Mouse (Mus musculus): ENCODE results near the gene Prickle1. TPM values are rescaled to one million over a fixed set of nuclear protein-coding genes. Genes with fewer than 3 reads are reported as not detected.

The Prickle1 gene
- polyA plus RNA-seq, 1 experiment = 7.4 TPM

- H3ac ChIP-seq (ENCODE audit: control insufficient read depth, insufficient read length, low read depth) = no peak overlapping the region
- no peaks in the 10 kb centered on the region for H3K27me3 ChIP-seq (ENCODE audit: control insufficient read depth, insufficient read depth, insufficient read length)
- H3K79me3 ChIP-seq (ENCODE audit: low read depth) = no peaks in the 10 kb centered on the region
- H3K4me3 ChIP-seq (ENCODE audit: insufficient read depth, poor library complexity, severe bottlenecking) = no peak overlapping the region
- H3K79me2 ChIP-seq (ENCODE audit: control insufficient read depth, insufficient read depth) = no peaks in the 10 kb centered on the region
- TF ChIP-seq MYOD1 (IDR thresholded peaks at IDR 0.05; ENCODE audit: control insufficient read depth, insufficient read length, low read depth) (no peak), CEBPB (IDR thresholded peaks at IDR 0.05; ENCODE audit: low read depth) (no peak), CTCF (IDR thresholded peaks at IDR 0.05; ENCODE audit: control insufficient read depth, insufficient read depth, insufficient read length) (no peak), MYOG (IDR thresholded peaks at IDR 0.05; ENCODE audit: control insufficient read depth, extremely low read depth, insufficient read length) (no peak), FOSL1 (IDR thresholded peaks at IDR 0.05; ENCODE audit: insufficient read depth, low read length, poor library complexity, severe bottlenecking) (no peak), USF1 (IDR thresholded peaks at IDR 0.05; ENCODE audit: low read depth) (no peak), MAX (IDR thresholded peaks at IDR 0.05) (no peak)
- H3K36me3 ChIP-seq (ENCODE audit: control insufficient read depth, insufficient read depth) = no peaks in the 10 kb centered on the region
Observed at GRCm38 (mm10) chr15:93570881-93571495, 24.7 kb downstream of the Prickle1 start.

- H3K4me3 ChIP-seq (ENCODE audit: insufficient read depth, poor library complexity, severe bottlenecking) = no peak overlapping the region
- H3K79me2 ChIP-seq (ENCODE audit: control insufficient read depth, insufficient read depth) = no peaks in the 10 kb centered on the region
- H3K36me3 ChIP-seq (ENCODE audit: control insufficient read depth, insufficient read depth) = no peaks in the 10 kb centered on the region
- no peaks in the 10 kb centered on the region for H3K27me3 ChIP-seq (ENCODE audit: control insufficient read depth, insufficient read depth, insufficient read length)
- no peak overlapping the region for H3ac ChIP-seq (ENCODE audit: control insufficient read depth, insufficient read length, low read depth)
- no peaks in the 10 kb centered on the region for H3K79me3 ChIP-seq (ENCODE audit: low read depth)
- TF ChIP-seq CTCF (IDR thresholded peaks at IDR 0.05; ENCODE audit: control insufficient read depth, insufficient read depth, insufficient read length) (no peak), MYOD1 (IDR thresholded peaks at IDR 0.05; ENCODE audit: control insufficient read depth, insufficient read length, low read depth) (no peak), FOSL1 (IDR thresholded peaks at IDR 0.05; ENCODE audit: insufficient read depth, low read length, poor library complexity, severe bottlenecking) (no peak), CEBPB (IDR thresholded peaks at IDR 0.05; ENCODE audit: low read depth) (no peak), USF1 (IDR thresholded peaks at IDR 0.05; ENCODE audit: low read depth) (no peak), MAX (IDR thresholded peaks at IDR 0.05) (no peak), MYOG (IDR thresholded peaks at IDR 0.05; ENCODE audit: control insufficient read depth, extremely low read depth, insufficient read length) (no peak)
Observed at GRCm38 (mm10) chr15:93568911-93569310, 26.8 kb downstream of the Prickle1 start.

DNA sequence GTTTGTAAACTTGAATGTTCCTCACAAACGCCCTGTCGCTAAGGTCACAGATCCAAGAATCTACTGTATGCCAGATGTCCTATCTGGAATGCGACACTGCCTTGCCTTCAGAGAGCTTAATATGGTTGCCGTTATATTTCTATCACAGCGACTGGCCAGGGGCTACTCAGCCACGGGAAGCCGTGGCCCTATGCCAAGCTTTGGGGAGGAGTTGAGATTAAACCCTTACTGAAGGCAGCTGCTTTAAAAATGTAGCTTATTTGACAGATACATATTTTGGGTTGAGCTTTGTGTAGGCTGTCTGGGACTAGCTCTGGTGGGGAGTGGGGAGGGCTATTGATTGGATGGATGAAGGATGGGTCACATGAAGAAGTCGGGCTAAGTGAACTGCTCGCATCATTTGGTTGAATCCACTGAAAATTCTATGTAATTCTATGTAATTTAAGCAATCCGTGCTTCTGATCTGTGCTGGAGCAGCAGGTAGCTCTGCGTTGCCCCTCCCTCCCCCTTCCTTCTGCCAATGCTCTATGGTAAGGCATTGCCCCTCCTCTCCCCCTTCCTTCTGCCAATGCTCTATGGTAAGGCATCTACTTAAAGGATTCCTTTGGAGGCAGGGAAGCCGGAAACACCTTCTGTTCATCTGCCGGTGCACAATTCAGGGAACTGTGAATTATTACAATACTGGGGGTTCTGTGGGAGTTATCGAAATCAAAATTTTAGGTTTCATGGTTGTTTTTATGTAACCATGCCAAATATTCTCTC lies 28.0 kb downstream of the Prickle1 start:
- no peaks in the 10 kb centered on the region for H3K36me3 ChIP-seq (ENCODE audit: control insufficient read depth, insufficient read depth)
- H3ac ChIP-seq (ENCODE audit: control insufficient read depth, insufficient read length, low read depth) = no peak overlapping the region
- H3K79me3 ChIP-seq (ENCODE audit: low read depth) = no peaks in the 10 kb centered on the region
- no peaks in the 10 kb centered on the region for H3K79me2 ChIP-seq (ENCODE audit: control insufficient read depth, insufficient read depth)
- no peak overlapping the region for H3K4me3 ChIP-seq (ENCODE audit: insufficient read depth, poor library complexity, severe bottlenecking)
- H3K27me3 ChIP-seq (ENCODE audit: control insufficient read depth, insufficient read depth, insufficient read length) = no peaks in the 10 kb centered on the region
- no peak for TF ChIP-seq MYOD1 (IDR thresholded peaks at IDR 0.05; ENCODE audit: control insufficient read depth, insufficient read length, low read depth)
- no peak for TF ChIP-seq CTCF (IDR thresholded peaks at IDR 0.05; ENCODE audit: control insufficient read depth, insufficient read depth, insufficient read length)
- no peak for TF ChIP-seq FOSL1 (IDR thresholded peaks at IDR 0.05; ENCODE audit: insufficient read depth, low read length, poor library complexity, severe bottlenecking)
- TF ChIP-seq CEBPB (IDR thresholded peaks at IDR 0.05; ENCODE audit: low read depth) = no peak
- TF ChIP-seq MAX (IDR thresholded peaks at IDR 0.05) = no peak
- no peak for TF ChIP-seq MYOG (IDR thresholded peaks at IDR 0.05; ENCODE audit: control insufficient read depth, extremely low read depth, insufficient read length)
- no peak for TF ChIP-seq USF1 (IDR thresholded peaks at IDR 0.05; ENCODE audit: low read depth)

GRCm38 (mm10) chr15:93563491-93563890 lies 32.2 kb downstream of the Prickle1 start:
- H3K4me3 ChIP-seq (ENCODE audit: insufficient read depth, poor library complexity, severe bottlenecking) = no peak overlapping the region
- no peaks in the 10 kb centered on the region for H3K79me2 ChIP-seq (ENCODE audit: control insufficient read depth, insufficient read depth)
- H3ac ChIP-seq (ENCODE audit: control insufficient read depth, insufficient read length, low read depth) = no peak overlapping the region
- no peaks in the 10 kb centered on the region for H3K36me3 ChIP-seq (ENCODE audit: control insufficient read depth, insufficient read depth)
- TF ChIP-seq CEBPB (IDR thresholded peaks at IDR 0.05; ENCODE audit: low read depth) (no peak), CTCF (IDR thresholded peaks at IDR 0.05; ENCODE audit: control insufficient read depth, insufficient read depth, insufficient read length) (no peak), USF1 (IDR thresholded peaks at IDR 0.05; ENCODE audit: low read depth) (no peak)
- no peaks in the 10 kb centered on the region for H3K27me3 ChIP-seq (ENCODE audit: control insufficient read depth, insufficient read depth, insufficient read length)
- H3K79me3 ChIP-seq (ENCODE audit: low read depth) = no peaks in the 10 kb centered on the region

GRCm38 (mm10) chr15:93561540-93561939 lies 34.2 kb downstream of the Prickle1 start:
- no peak for TF ChIP-seq MYOD1 (IDR thresholded peaks at IDR 0.05; ENCODE audit: control insufficient read depth, insufficient read length, low read depth)
- H3ac ChIP-seq (ENCODE audit: control insufficient read depth, insufficient read length, low read depth) = no peak overlapping the region
- no peaks in the 10 kb centered on the region for H3K27me3 ChIP-seq (ENCODE audit: control insufficient read depth, insufficient read depth, insufficient read length)
- no peaks in the 10 kb centered on the region for H3K79me2 ChIP-seq (ENCODE audit: control insufficient read depth, insufficient read depth)
- H3K4me3 ChIP-seq (ENCODE audit: insufficient read depth, poor library complexity, severe bottlenecking) = no peak overlapping the region
- no peaks in the 10 kb centered on the region for H3K36me3 ChIP-seq (ENCODE audit: control insufficient read depth, insufficient read depth)
- H3K79me3 ChIP-seq (ENCODE audit: low read depth) = no peaks in the 10 kb centered on the region

- no peak overlapping the region for H3K4me3 ChIP-seq (ENCODE audit: insufficient read depth, poor library complexity, severe bottlenecking)
- no peaks in the 10 kb centered on the region for H3K27me3 ChIP-seq (ENCODE audit: control insufficient read depth, insufficient read depth, insufficient read length)
- H3K79me2 ChIP-seq (ENCODE audit: control insufficient read depth, insufficient read depth) = no peaks in the 10 kb centered on the region
- H3K36me3 ChIP-seq (ENCODE audit: control insufficient read depth, insufficient read depth) = no peaks in the 10 kb centered on the region
- H3K79me3 ChIP-seq (ENCODE audit: low read depth) = no peaks in the 10 kb centered on the region
- no peak overlapping the region for H3ac ChIP-seq (ENCODE audit: control insufficient read depth, insufficient read length, low read depth)
- TF ChIP-seq FOSL1 (IDR thresholded peaks at IDR 0.05; ENCODE audit: insufficient read depth, low read length, poor library complexity, severe bottlenecking) (no peak), USF1 (IDR thresholded peaks at IDR 0.05; ENCODE audit: low read depth) (no peak), MAX (IDR thresholded peaks at IDR 0.05) (no peak), CTCF (IDR thresholded peaks at IDR 0.05; ENCODE audit: control insufficient read depth, insufficient read depth, insufficient read length) (no peak), MYOD1 (IDR thresholded peaks at IDR 0.05; ENCODE audit: control insufficient read depth, insufficient read length, low read depth) (no peak), MYOG (IDR thresholded peaks at IDR 0.05; ENCODE audit: control insufficient read depth, extremely low read depth, insufficient read length) (no peak), CEBPB (IDR thresholded peaks at IDR 0.05; ENCODE audit: low read depth) (no peak)
Observed at GRCm38 (mm10) chr15:93558421-93558820, 37.3 kb downstream of the Prickle1 start.
